Mouse (Mus musculus): ENCODE data around the gene Plce1.
"Not testable (repeated sequence)": the region's sequence is repeated elsewhere in the genome, so short reads cannot be mapped to it uniquely, and the experiment has no call there.

The Plce1 gene

DNA sequence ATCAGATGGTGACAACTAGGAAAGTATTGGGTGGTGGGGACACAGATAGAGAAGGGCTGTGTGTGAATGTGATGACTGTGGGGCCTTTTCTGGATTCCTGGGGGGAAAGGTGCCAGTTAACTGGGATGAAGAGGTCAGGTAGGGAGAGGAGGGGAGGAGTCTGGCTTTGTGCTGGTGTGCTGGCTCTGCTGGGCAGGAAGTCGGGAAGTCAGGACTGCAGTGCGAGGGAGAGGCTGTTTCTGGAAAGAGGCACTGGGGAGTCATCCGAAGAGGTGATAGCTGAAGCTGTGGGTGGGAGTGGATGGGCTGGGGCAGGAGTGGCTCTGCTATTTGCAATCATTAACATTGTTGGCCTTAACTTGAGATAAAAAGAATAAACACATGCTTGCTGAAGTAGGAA is 23.7 kb downstream of the Plce1 start:
- DNase-seq = peak; percentile 48

GRCm38 (mm10) chr19:38506131-38506530 is 25.2 kb downstream of the Plce1 start:
- DNase-seq = no peak

DNA sequence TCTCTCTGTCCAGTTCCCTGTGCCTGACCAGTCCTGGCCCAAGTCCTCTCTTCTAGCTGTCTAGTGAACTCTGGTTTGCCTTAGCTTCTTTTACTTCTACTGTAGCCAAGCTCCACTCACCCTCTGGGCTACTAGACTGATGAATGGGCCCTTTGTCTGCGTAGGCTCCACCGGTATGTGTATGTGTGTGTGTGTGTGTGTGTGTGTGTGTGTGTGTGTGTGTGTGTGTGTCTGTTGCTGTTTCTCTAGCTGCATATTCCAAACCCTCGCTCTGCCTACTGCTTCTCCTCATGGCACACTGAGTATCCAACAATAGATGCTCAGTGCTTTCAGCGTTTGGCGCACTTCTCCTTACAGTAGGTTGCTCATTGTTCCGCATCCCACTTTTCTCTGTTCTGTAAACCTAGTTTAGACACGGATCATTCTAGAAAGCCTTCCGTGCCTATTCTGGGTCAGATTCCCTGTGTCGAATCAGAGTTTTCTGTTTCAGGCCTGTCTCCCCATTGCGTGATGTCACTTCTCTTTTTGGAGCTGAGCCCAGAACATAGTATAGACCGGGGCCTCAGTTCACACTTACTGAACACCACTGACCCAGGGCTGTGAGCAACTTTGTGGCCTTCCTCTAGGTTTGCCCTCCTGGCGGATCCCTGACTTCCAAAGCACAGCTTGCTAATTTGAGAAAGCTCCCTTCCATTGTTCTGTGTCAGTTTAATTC is 26.5 kb downstream of the Plce1 start:
- no peak for DNase-seq

- DNase-seq = no peak
Observed at GRCm38 (mm10) chr19:38507966-38508625, 27.2 kb downstream of the Plce1 start.

GRCm38 (mm10) chr19:38514417-38515184 is 33.7 kb downstream of the Plce1 start:
- peak; percentile 30 for DNase-seq

DNA sequence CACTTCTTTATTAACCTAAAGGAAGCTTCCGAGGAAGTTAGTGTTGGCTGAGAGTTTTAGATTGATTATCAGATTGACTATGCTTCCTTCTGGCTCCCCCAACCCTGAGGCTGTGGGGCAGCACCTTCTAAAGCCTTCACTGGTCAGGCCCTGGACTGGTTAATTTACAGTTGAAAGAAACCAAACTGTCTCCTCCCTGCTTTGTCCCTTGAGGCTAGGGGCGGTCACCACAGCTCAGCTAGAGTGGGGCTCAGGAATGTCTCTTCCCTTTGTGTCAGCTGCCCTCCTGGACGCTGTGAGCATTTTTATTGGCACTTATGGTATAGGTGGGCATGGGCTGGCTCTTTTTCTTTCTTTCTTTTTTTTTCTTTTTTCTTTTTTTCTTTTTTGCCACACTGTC is 45.9 kb downstream of the Plce1 start:
- no peak for DNase-seq

- no peak for DNase-seq
Observed at GRCm38 (mm10) chr19:38527475-38527874, 46.6 kb downstream of the Plce1 start.

- DNase-seq = no peak
Observed at GRCm38 (mm10) chr19:38533230-38533629, 52.3 kb downstream of the Plce1 start.

DNA sequence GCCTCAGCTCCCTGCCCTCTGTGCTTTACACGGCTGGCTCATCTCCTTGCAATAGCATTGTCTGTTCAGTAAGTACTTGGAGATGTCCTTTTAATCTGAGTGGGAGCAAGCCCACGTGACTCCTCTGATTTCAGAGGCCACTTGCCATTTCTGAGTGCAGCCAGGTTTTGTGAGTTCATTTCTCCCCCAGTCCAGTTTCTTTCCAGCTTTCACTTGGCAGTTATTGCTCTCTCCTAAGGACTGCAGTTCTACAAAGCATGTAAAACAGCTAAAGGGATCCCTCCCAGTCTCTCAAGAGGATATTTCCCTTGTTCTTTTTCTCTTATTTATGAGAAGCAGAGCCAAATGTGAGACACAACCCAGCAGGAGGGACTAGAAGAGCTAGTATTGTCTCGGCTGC is 58.4 kb downstream of the Plce1 start:
- DNase-seq = no peak

DNA sequence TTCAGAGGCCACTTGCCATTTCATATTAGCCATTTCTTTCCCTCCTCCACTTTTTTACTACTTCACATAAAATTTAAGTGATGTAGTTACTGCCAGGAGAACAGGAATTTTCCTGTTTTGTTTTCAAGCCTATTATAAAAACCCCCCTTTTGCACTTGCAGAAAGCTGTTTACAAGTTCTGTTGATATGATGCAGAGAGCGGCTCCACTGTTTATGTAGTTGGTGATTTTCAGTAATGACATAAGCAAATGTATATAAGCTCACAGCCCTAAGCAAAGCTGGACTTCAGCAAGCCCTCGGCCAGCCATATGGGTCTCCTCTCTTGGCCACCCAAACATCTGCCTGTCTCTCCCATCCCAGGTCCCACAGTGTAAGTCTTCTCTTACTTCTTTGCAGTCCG is 59.6 kb downstream of the Plce1 start:
- DNase-seq = no peak

DNA sequence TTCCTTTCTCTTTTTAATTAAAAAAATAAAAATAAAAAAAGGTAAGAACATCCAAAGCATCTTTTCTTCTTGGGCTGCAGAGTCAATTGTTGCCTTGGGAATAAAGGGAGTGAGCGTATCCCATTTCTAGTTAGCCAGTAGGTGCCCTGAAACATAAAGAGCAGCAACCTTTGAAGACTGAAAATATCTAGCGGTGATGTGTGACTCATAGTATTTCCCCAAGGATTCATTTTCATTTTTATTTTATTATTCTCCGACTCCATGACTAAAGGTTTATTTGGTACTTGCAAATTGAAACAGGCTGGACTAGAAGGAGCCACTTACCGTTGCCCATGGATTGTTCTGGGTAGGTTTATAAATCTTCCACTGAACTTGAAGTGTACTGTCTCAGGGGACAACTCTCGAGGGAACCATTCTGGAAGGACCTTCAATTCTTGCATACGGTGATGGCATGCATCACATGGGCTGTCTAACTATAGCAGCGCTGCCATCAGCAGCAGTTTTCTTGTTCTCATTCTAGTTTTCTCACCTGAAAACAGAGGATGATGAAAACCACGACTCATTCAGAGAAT is 68.7 kb downstream of the Plce1 start:
- DNase-seq = no peak

DNA sequence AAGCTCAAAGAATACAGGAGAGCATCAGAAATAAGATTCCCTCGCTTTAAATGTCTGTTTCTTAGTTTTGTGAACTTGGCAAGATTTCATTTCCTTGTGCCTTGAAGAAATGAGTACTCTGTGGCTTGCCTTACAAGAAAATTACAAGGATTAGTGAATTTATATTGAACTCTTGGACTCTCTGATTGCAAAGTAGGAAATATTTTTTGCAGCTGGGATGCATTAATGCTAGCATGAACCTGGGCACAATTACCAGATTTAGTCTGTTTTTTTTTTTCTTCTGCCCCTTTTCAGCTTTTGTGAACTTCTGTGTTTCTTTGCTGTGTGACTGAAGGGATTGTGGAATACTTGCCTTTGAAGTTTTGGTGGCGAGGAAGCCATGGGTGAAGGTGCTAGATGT is 72.6 kb downstream of the Plce1 start:
- no peak for DNase-seq

DNA sequence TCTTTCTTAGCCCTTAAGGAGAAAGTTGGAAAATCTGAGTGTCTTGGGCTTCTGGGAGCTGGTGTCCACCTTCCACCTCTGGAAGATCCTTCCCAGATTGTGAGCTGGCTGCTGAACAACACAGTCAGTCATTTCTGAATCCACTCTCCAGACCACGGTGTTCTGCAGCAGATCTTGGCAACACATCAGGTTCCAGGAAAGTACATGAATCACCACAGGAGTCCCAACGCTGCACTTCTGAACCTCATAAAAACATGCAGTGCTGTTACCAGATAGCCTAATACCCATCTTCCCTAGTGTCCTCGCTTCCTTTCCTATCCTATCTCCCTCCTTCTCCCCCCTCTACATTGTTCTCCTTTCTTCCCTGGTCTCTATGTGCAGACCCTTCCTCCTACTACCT is 74.5 kb downstream of the Plce1 start:
- peak; percentile 20 for DNase-seq

DNA sequence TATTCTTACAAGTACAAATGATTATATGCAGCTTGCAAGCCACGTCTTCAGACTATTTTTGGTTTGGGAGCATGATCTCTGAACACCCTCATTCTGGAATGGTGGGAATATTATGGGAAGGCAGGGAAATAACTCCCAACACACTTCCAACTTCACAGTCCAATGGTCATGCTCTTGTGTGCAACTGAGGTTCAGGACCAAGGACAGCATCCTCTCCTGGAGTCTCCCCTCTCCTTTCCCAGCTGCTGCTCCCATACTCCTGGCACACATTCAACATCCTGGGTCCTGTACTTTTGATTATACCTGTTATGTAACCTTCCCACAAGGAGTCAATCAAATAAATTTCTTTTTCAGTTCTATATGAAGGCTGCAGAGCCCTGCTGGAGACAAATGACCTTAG is 77.9 kb downstream of the Plce1 start:
- DNase-seq = peak; percentile 17

- not testable (repeated sequence) for DNase-seq
Observed at GRCm38 (mm10) chr19:38561887-38562286, 81.0 kb downstream of the Plce1 start.

DNA sequence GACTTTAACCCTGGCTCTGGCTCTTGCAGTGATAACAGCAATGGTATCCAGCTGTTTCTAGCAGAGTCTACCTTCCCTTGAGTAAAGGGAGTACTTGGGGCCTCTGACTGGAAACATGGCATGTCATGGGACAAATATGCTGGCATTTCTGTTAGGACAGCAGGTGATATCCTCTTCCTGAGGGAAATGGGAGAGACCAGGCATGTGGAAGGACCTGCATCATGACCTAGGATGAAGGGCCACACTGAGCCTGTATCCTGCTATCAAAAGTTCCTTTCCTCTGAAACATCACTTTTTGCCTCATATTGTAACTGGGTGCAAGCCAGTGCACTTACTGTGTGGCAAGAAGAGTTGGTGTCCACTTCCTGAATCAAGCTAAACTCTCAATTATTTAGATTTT is 85.2 kb downstream of the Plce1 start:
- no peak for DNase-seq

DNA sequence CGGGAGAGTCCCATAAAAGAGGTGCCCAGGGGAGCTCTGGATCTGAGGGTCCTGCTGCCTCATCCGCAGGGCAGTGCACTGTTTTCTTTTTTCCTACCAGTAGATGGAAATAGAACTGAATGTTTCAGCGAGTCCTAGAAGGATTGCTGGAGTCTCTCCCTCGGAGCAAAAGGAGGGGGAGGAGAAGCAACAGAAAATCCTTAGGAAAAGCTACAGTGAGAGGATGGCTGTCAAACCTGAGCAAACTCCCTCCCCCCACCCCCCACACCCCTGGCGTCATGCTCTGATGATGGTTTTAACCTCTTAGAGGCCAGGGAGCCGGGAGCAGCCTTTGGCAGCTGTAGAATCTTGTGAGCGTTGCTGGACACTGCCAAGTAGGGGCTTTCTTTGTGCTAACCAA is 85.8 kb downstream of the Plce1 start:
- DNase-seq = no peak

- no peak for DNase-seq
Observed at GRCm38 (mm10) chr19:38567331-38567730, 86.4 kb downstream of the Plce1 start.

DNA sequence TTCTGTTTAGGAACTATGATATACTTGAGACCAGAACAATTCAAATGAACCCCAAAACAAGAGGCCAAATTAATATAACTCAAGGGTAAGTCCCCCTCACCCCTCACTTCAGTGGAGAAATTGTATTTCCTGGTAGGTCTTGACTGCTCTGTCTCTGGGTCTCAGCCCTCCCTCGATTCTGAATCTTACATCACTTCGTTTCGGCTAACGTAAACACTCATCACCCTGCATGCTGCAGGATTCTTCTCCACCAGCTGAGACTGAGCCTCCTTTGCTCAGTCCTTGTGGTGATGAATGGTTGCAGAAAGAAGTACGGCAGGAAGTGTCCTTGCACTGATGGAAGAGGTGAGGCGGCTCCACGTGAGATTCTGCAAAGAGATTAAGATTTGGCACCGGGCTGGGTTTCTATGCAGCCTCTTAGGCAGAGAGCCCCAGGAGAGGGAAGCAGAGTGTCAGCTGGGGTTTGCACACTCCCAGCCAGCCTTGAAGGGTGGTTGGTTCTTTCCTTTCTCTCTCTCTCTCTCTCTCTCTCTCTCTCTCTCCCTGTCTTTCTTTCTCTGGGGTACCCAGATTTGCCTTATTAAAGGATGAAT is 97.7 kb downstream of the Plce1 start:
- DNase-seq = no peak

GRCm38 (mm10) chr19:38582861-38583260 is 102.0 kb downstream of the Plce1 start:
- DNase-seq = no peak

DNA sequence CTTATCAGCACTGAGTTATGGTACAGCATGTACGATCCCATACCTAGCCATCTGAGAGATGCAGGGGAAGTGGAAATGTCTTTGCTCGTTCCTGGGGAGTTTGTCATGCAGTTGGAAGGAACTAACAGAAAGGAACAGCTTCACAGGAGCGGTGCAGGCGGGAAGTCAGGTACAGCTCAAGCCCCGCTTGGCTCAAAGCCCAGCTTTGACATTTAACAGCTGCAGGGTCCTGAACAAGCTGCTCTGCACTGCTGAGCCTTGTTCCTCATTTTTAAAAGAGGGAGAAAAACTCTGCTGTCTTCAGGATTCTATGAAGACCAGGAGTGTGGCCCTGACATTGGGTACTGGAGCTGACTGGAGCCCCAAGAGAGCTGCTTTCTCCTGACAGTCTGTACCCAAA is 106.7 kb downstream of the Plce1 start:
- DNase-seq = no peak

DNA sequence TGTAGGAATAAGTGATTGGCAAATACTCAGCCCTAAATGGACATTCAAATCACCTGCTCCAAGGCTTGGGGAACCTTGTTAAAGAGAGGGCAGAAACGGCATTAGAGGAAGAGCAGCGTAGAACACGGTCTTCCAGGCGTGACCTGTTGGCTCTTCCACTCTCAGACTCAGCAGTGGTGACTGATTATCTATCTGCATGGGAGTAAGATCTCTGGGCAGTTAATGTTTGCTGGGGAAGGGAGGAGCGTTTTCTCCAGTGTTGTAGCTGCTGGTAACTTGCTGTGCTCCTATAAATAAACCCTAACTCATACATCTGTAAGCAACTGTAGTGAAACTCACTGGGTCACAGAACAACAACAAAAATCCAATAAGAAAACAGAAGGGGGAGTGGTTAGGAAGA is 108.6 kb downstream of the Plce1 start:
- DNase-seq = no peak

- DNase-seq = no peak
Observed at GRCm38 (mm10) chr19:38589941-38590340, 109.0 kb downstream of the Plce1 start.

All from lung, postnatal 36 days (tissue).